ENCODE assay signal across 10 mouse cellular contexts in genomic region chr6:117326835-117327775, GRCm38 (mm10).
DNase-seq lines count a peak whose midpoint lies in the region; ATAC-seq and TF ChIP-seq lines count a peak whose summit lies in the region.
"Had no signal": no experiment of that assay in that cellular context is flagged by ENCODE, and none has a peak within 500 bp of the region (broad histone marks: within the 10 kb centered on the region; RNA-seq: fewer than 3 reads in every experiment).

No protein-coding gene starts in this region.

- no peak overlapping the region for H3K4me3 ChIP-seq in embryonic facial prominence, embryonic 10.5 days
- H3K4me3 ChIP-seq in heart, postnatal 0 days (ENCODE audit: low read depth, low read length), result no peak overlapping the region
- no peak overlapping the region for H3K4me3 ChIP-seq in kidney, adult 2 months (ENCODE audit: insufficient read depth, low read depth, low read length)
- H3K4me3 ChIP-seq: neural tube, embryonic 12.5 days had no signal

- H3K9me3 ChIP-seq in embryonic facial prominence, embryonic 10.5 days, result no peaks in the 10 kb centered on the region
- no peaks in the 10 kb centered on the region for H3K9me3 ChIP-seq in heart, postnatal 0 days (replicated peaks; ENCODE audit: control insufficient read depth, low read length)
- H3K9me3 ChIP-seq: neural tube, embryonic 12.5 days had no signal

- H3K9ac ChIP-seq in heart, postnatal 0 days (replicated peaks; ENCODE audit: low read depth, low read length), result no peak overlapping the region
- H3K9ac ChIP-seq: neural tube, embryonic 12.5 days had no signal

- TF ChIP-seq CTCF in heart, postnatal 0 days (IDR thresholded peaks at IDR 0.05; ENCODE audit: low read depth), result no peak
- no peak for TF ChIP-seq CTCF in kidney, adult 2 months (conservative IDR thresholded peaks at IDR 0.05; ENCODE audit: insufficient read depth, insufficient read length, low read depth, low read length)

- ATAC-seq in heart, postnatal 0 days (ENCODE audit: insufficient read depth, low read depth), result peak; percentile 28; the same call in 1 of the 2 replicates

- peak overlapping the region; percentile 20 for H3K27ac ChIP-seq in embryonic facial prominence, embryonic 10.5 days (replicated peaks)
- H3K27ac ChIP-seq in heart, postnatal 0 days (ENCODE audit: low read depth), result peak overlapping the region; percentile 43; the same call in 1 of the 2 replicates
- no peak overlapping the region for H3K27ac ChIP-seq in kidney, adult 2 months (ENCODE audit: insufficient read depth, low read depth, low read length)
- H3K27ac ChIP-seq: neural tube, embryonic 12.5 days had no signal

- DNase-seq in gastrocnemius, adult 8-10 months (ENCODE audit: low spot score in 2 of 2), result peak; percentile 12 to 21
- no peak for DNase-seq in gastrocnemius, postnatal 4 days (ENCODE audit: low spot score in 2 of 2)
- peak; percentile 96 for DNase-seq in 3T3-L1 (ENCODE audit: low read depth, low spot score)
- peak; percentile 57 for DNase-seq in embryonic facial prominence, embryonic 10.5 days (ENCODE audit: low spot score)
- peak; percentile 41 for DNase-seq in heart, postnatal 0 days (ENCODE audit: low spot score)
- DNase-seq in kidney, adult 2 months, result no peak
- DNase-seq in frontal cortex, postnatal 36 days (ENCODE audit: low spot score in 2 of 2), result no peak
- DNase-seq in T-cell, adult 2 months (ENCODE audit: low spot score), result no peak
- DNase-seq: right cerebral cortex, postnatal 25 days had no signal

- WGBS in embryonic facial prominence, embryonic 10.5 days, result 47% methylated on average over 18 of the region's 18 CpGs
- 57% methylated on average over 18 of the region's 18 CpGs for WGBS in heart, postnatal 0 days
- WGBS in kidney, adult 2 months, result 71% methylated on average over 18 of the region's 18 CpGs

- no peaks in the 10 kb centered on the region for H3K36me3 ChIP-seq in embryonic facial prominence, embryonic 10.5 days (replicated peaks)
- H3K36me3 ChIP-seq in heart, postnatal 0 days (replicated peaks; ENCODE audit: control insufficient read depth, insufficient read depth, low read length), result no peaks in the 10 kb centered on the region
- H3K36me3 ChIP-seq in kidney, adult 2 months (ENCODE audit: control insufficient read depth, insufficient read depth, low read length), result no peaks in the 10 kb centered on the region
- H3K36me3 ChIP-seq: neural tube, embryonic 12.5 days had no signal

- H3K4me2 ChIP-seq in heart, postnatal 0 days (ENCODE audit: low read depth, low read length), result no peak overlapping the region
- H3K4me2 ChIP-seq: neural tube, embryonic 12.5 days had no signal

- no peak for TF ChIP-seq EP300 in heart, postnatal 0 days (IDR thresholded peaks at IDR 0.05; ENCODE audit: low read depth)

- no peaks in the 10 kb centered on the region for H3K27me3 ChIP-seq in embryonic facial prominence, embryonic 10.5 days (replicated peaks; ENCODE audit: low read depth, poor library complexity, severe bottlenecking)
- no peaks in the 10 kb centered on the region for H3K27me3 ChIP-seq in heart, postnatal 0 days (ENCODE audit: control insufficient read depth, insufficient read depth, low read length)
- no peaks in the 10 kb centered on the region for H3K27me3 ChIP-seq in kidney, adult 2 months (replicated peaks; ENCODE audit: control insufficient read depth, insufficient read depth, low read length)
- H3K27me3 ChIP-seq: neural tube, embryonic 12.5 days had no signal

- H3K4me1 ChIP-seq in embryonic facial prominence, embryonic 10.5 days, result peaks cover 39% of the 10 kb centered on the region
- H3K4me1 ChIP-seq in heart, postnatal 0 days (ENCODE audit: control insufficient read depth, insufficient read depth), result peaks cover 27% of the 10 kb centered on the region; the same call in 1 of the 2 replicates
- H3K4me1 ChIP-seq in kidney, adult 2 months (ENCODE audit: control insufficient read depth, insufficient read depth, low read length), result no peaks in the 10 kb centered on the region

- no peak for TF ChIP-seq POLR2A in kidney, adult 2 months (IDR thresholded peaks at IDR 0.05; ENCODE audit: low read depth, low read length)

Comparison
In these comparisons a context has a peak if more than half of its experiments do, and no peak if none do; other contexts are left out.
1. DNase-seq: peak in gastrocnemius, adult 8-10 months (2 of 2), 3T3-L1 (single experiment), embryonic facial prominence, embryonic 10.5 days (single experiment) and heart, postnatal 0 days (single experiment); none in gastrocnemius, postnatal 4 days (0 of 2), kidney, adult 2 months (single experiment), frontal cortex, postnatal 36 days (0 of 2) and T-cell, adult 2 months (single experiment).